In the genomic region with DNA sequence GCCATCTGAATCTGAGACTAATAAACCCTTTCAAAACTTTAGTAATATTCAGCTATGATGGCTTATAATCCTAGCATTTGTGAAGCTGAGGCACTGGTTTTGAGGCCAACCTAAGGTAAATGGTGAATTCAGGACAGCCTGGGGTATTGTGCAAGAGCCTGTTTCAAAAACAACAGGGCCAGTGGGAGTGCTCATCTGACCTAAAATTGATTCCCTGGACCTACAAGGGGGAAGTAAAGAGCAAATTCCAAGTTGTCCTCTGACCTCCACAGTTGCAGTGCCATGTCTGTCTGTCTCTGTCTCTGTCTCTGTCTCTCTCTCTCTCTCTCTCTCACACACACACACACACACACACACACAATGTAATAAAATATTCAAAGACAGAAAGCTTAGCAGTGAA, we compare ENCODE assay signal across 13 mouse cellular contexts.
"Had no signal": no experiment of that assay in that cellular context is flagged by ENCODE, and none has a peak within 500 bp of the region (broad histone marks: within the 10 kb centered on the region; RNA-seq: fewer than 3 reads in every experiment).

No protein-coding gene starts in this region.

- ATAC-seq: midbrain, embryonic 16.5 days had no signal

- H3K27ac ChIP-seq: layer of hippocampus, adult 2 months; limb, embryonic 13.5 days; midbrain, embryonic 12.5 days; neural tube, embryonic 13.5 days had no signal

- H3K27me3 ChIP-seq: limb, embryonic 13.5 days; liver, embryonic 15.5 days; midbrain, embryonic 12.5 days; neural tube, embryonic 13.5 days had no signal

- H3K9ac ChIP-seq: limb, embryonic 13.5 days; liver, embryonic 15.5 days; midbrain, embryonic 12.5 days; neural tube, embryonic 13.5 days had no signal

- H3K4me3 ChIP-seq: layer of hippocampus, adult 2 months; limb, embryonic 13.5 days; liver, embryonic 15.5 days; midbrain, embryonic 12.5 days; neural tube, embryonic 13.5 days had no signal

- H3K36me3 ChIP-seq: limb, embryonic 13.5 days; liver, embryonic 15.5 days; midbrain, embryonic 12.5 days; neural tube, embryonic 13.5 days had no signal

- H3K9me3 ChIP-seq: limb, embryonic 13.5 days; liver, embryonic 15.5 days; midbrain, embryonic 12.5 days; neural tube, embryonic 13.5 days had no signal

- DNase-seq: kidney, adult 18-20 months; left cerebral cortex, postnatal 4 days; retina, postnatal 1 day; right cerebral cortex, postnatal 4 days; spleen, adult 18-20 months; thymus, adult 18-20 months; thymus, postnatal 14 days had no signal

- H3K4me2 ChIP-seq: limb, embryonic 13.5 days; liver, embryonic 15.5 days; midbrain, embryonic 12.5 days; neural tube, embryonic 13.5 days had no signal
